Mouse (Mus musculus): ENCODE measurements around the gene Itgal. TPM values are rescaled to one million over a fixed set of nuclear protein-coding genes. Genes with fewer than 3 reads are reported as not detected.
"Not testable (repeated sequence)": the region's sequence is repeated elsewhere in the genome, so short reads cannot be mapped to it uniquely, and the experiment has no call there.

Itgal gene
- total RNA-seq (2021): 2.2 and 8.8 TPM in 2 replicates
- long read RNA-seq, experiment 1, full-length matches to known transcripts: 1 of 5 reads
- long read RNA-seq, experiment 1, partial matches to known transcripts: 2 of 5 reads
- long read RNA-seq, experiment 1, other reads (novel, unspliced or antisense): 2 of 5 reads
- long read RNA-seq, experiment 2: 0 reads

- DNase-seq: no peak
Observed at GRCm38 (mm10) chr7:127296098-127296497, at the start of gene Itgal. Itgal (plus strand) TSS chr7:127296260.

GRCm38 (mm10) chr7:127250511-127250910 lies 45.5 kb upstream of the Itgal start:
- not testable (repeated sequence) for DNase-seq

GRCm38 (mm10) chr7:127252414-127252813 lies 43.6 kb upstream of the Itgal start:
- DNase-seq: peak; percentile 44

GRCm38 (mm10) chr7:127253341-127253740 lies 42.7 kb upstream of the Itgal start:
- DNase-seq: no peak

- peak; percentile 96 for DNase-seq
Observed at GRCm38 (mm10) chr7:127253821-127254769, 42.0 kb upstream of the Itgal start.

- DNase-seq: no peak
Observed at GRCm38 (mm10) chr7:127255008-127255407, 41.1 kb upstream of the Itgal start.

GRCm38 (mm10) chr7:127255965-127256364 lies 40.1 kb upstream of the Itgal start:
- no peak for DNase-seq

GRCm38 (mm10) chr7:127256518-127256917 lies 39.5 kb upstream of the Itgal start:
- no peak for DNase-seq

- no peak for DNase-seq
Observed at GRCm38 (mm10) chr7:127259186-127259905, 36.7 kb upstream of the Itgal start.

GRCm38 (mm10) chr7:127260309-127261111 lies 35.5 kb upstream of the Itgal start, which contains the start of gene Dctpp1:
Dctpp1 (minus strand) TSS chr7:127260709.
- DNase-seq: peak; percentile 97

GRCm38 (mm10) chr7:127262218-127262961 lies 33.7 kb upstream of the Itgal start:
- no peak for DNase-seq

- no peak for DNase-seq
Observed at GRCm38 (mm10) chr7:127263526-127263925, 32.5 kb upstream of the Itgal start.

GRCm38 (mm10) chr7:127270256-127270655 lies 25.8 kb upstream of the Itgal start:
- no peak for DNase-seq

GRCm38 (mm10) chr7:127270666-127271065 lies 25.4 kb upstream of the Itgal start:
- DNase-seq: no peak

- no peak for DNase-seq
Observed at GRCm38 (mm10) chr7:127271093-127271492, 25.0 kb upstream of the Itgal start.

- peak; percentile 57 for DNase-seq
Observed at GRCm38 (mm10) chr7:127272566-127272965, 23.5 kb upstream of the Itgal start.

- DNase-seq: peak; percentile 68
Observed at GRCm38 (mm10) chr7:127273118-127273923, 22.7 kb upstream of the Itgal start.

GRCm38 (mm10) chr7:127273925-127274789 lies 21.9 kb upstream of the Itgal start, which contains the start of gene Sephs2:
Sephs2 (minus strand) TSS chr7:127274055.
- DNase-seq: peak; percentile 94

- no peak for DNase-seq
Observed at GRCm38 (mm10) chr7:127276519-127276961, 19.5 kb upstream of the Itgal start.
